Mouse (Mus musculus) kidney, adult 8-10 months (tissue): ENCODE measurements around the gene Uvssa.

ENCODE experiments used
- DNase-seq, 2 experiments: peaks; one replicate each; pipeline ENCODE4 v3.0.0; 2022

The Uvssa gene

GRCm38 (mm10) chr5:33455737-33456136 lies 77.4 kb downstream of the Uvssa start:
- no peak for DNase-seq

GRCm38 (mm10) chr5:33458132-33458622 lies 79.8 kb downstream of the Uvssa start:
- no peak for DNase-seq

- no peak for DNase-seq
These were observed 80.8 kb downstream of the Uvssa start for GRCm38 (mm10) chr5:33459111-33459510.

GRCm38 (mm10) chr5:33464390-33464789 lies 86.0 kb downstream of the Uvssa start:
- DNase-seq: no peak

- no peak for DNase-seq
These were observed 87.1 kb downstream of the Uvssa start for GRCm38 (mm10) chr5:33465464-33465863.
